Mouse (Mus musculus) liver, postnatal 0 days (tissue): ENCODE measurements around the gene Grid1. TPM values are rescaled to one million over a fixed set of nuclear protein-coding genes. Genes with fewer than 3 reads are reported as not detected.

ENCODE experiments used
- ATAC-seq: fragments of 200-750 bp; cut with Nextera tagmentation; 2 replicates; pipeline ENCODE4 v1.8.0; 2017; ENCODE audit warnings: mild to moderate bottlenecking, moderate library complexity
- DNase-seq: peaks from one replicate; pipeline ENCODE4 v3.0.0-alpha.2; 2016
- H3K27ac ChIP-seq: fragments of 300-500 bp; sonication (generic); 2 replicates; pipeline ENCODE4 v1.5.1; 2014; ENCODE audit warnings: antibody characterized with exemption, moderate library complexity, mild to moderate bottlenecking, low read depth
- H3K27me3 ChIP-seq: fragments of 300-500 bp; sonication (generic); 2 replicates; pipeline ENCODE4 v1.6.1; 2014; ENCODE audit warnings: low read length, control low read depth, mixed read lengths; ENCODE audit not compliant: insufficient read depth
- H3K36me3 ChIP-seq: fragments of 300-500 bp; sonication (generic); replicated peaks from 2 replicates; pipeline ENCODE4 v1.6.1; 2014; ENCODE audit warnings: mild to moderate bottlenecking, control low read depth, low read length, moderate library complexity, mixed read lengths; ENCODE audit not compliant: insufficient read depth
- H3K4me1 ChIP-seq: fragments of 300-500 bp; sonication (generic); 2 replicates; pipeline ENCODE4 v1.6.1; 2014; ENCODE audit warnings: antibody characterized with exemption, mild to moderate bottlenecking, control low read depth; ENCODE audit not compliant: insufficient read depth
- H3K4me2 ChIP-seq: fragments of 300-500 bp; sonication (generic); 2 replicates; pipeline ENCODE4 v1.6.1; 2014; ENCODE audit warnings: low read depth, mild to moderate bottlenecking, low read length, moderate library complexity, mixed read lengths
- H3K4me3 ChIP-seq: fragments of 300-500 bp; sonication (generic); 2 replicates; pipeline ENCODE4 v1.5.1; 2014; ENCODE audit warnings: low read depth, low read length
- H3K9ac ChIP-seq: fragments of 300-500 bp; sonication (generic); replicated peaks from 2 replicates; pipeline ENCODE4 v1.6.1; 2014; ENCODE audit warnings: mild to moderate bottlenecking, moderate library complexity
- H3K9me3 ChIP-seq: fragments of 300-500 bp; sonication (generic); 2 replicates; pipeline ENCODE4 v1.6.1; 2016; ENCODE audit warnings: mild to moderate bottlenecking, control low read depth, low read length, mixed read lengths
- CTCF ChIP-seq: sonication (generic); IDR thresholded peaks from 2 replicates; pipeline ENCODE4 v1.5.1; 2016; ENCODE audit warnings: antibody characterized with exemption, low read depth
- EP300 ChIP-seq: IDR thresholded peaks from 2 replicates; pipeline ENCODE4 v1.6.1; 2016; ENCODE audit warnings: antibody characterized with exemption, low read depth, mild to moderate bottlenecking
- WGBS: fragments of 180-500 bp; shearing (Covaris S2); extraction: QIAGEN DNeasy Blood & Tissue Kit; methylation state at CpG from one replicate; pipeline ENCODE4 v1.1.7; 2014; ENCODE audit not compliant: insufficient replicate concordance; 5-methylcytosine and 5-hydroxymethylcytosine counted together
- polyA plus RNA-seq: library from polyadenylated mRNA; unstranded; fragments of >200 nt; fragmentation: Nextera tagmentation; extraction: Ambion mirVana; gene quantifications from 2 replicates; pipeline ENCODE4 v1.2.1, GENCODE M21; 2015

Gene Grid1
- polyA plus RNA-seq, 1 experiment from 2014 or later: not detected

- whole genome bisulfite sequencing: 29% methylated on average over 2 of the region's 2 CpGs
- Histone ChIP-seq H3K36me3 (no peaks in the 10 kb centered on the region), H3K27ac (no peak overlapping the region), H3K4me1 (no peaks in the 10 kb centered on the region), H3K9me3 (no peaks in the 10 kb centered on the region), H3K9ac (no peak overlapping the region), H3K4me2 (no peak overlapping the region), H3K27me3 (no peaks in the 10 kb centered on the region), H3K4me3 (no peak overlapping the region)
- ATAC-seq: no peak
- TF ChIP-seq EP300: no peak
- TF ChIP-seq CTCF: no peak
- DNase-seq: no peak
Observed at GRCm38 (mm10) chr14:34980756-34981155, 160.8 kb downstream of the Grid1 start.

DNA sequence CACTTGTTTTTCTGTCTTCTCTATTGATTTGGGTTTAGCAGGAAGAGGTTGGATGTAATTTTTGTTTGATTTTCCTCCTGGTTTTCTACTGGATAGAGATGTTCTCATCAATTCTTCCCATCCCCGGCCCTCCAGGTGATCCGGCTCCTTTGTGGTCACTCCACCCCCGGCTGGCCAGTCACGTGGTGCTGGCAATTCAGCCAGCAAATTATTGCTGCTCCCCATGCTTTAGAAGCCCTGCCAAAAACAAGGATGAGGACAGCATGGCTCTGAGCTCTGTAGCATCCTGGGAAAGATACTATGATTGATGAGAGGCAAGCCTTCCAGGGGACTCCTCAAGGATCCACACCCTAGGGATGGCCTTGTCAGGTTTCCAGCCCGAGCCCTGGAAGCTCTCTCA is 169.2 kb downstream of the Grid1 start:
- DNase-seq: no peak
- no peaks in the 10 kb centered on the region for H3K4me1 ChIP-seq
- no peak for TF ChIP-seq CTCF
- no peak for TF ChIP-seq EP300
- H3K9ac ChIP-seq: no peak overlapping the region
- H3K27ac ChIP-seq: no peak overlapping the region
- H3K9me3 ChIP-seq: no peaks in the 10 kb centered on the region
- no peaks in the 10 kb centered on the region for H3K27me3 ChIP-seq
- H3K4me3 ChIP-seq: no peak overlapping the region
- H3K4me2 ChIP-seq: no peak overlapping the region
- H3K36me3 ChIP-seq: no peaks in the 10 kb centered on the region
- ATAC-seq: no peak
- 66% methylated on average over 5 of the region's 5 CpGs for WGBS

- Histone ChIP-seq H3K4me2 (no peak overlapping the region), H3K27me3 (no peaks in the 10 kb centered on the region), H3K36me3 (no peaks in the 10 kb centered on the region), H3K4me3 (no peak overlapping the region), H3K27ac (no peak overlapping the region), H3K9ac (no peak overlapping the region), H3K9me3 (no peaks in the 10 kb centered on the region), H3K4me1 (no peaks in the 10 kb centered on the region)
- no peak for ATAC-seq
- 74% methylated on average over 7 of the region's 7 CpGs for WGBS
- no peak for DNase-seq
- TF ChIP-seq CTCF (no peak), EP300 (no peak)
Observed at GRCm38 (mm10) chr14:35006736-35007135, 186.8 kb downstream of the Grid1 start.

DNA sequence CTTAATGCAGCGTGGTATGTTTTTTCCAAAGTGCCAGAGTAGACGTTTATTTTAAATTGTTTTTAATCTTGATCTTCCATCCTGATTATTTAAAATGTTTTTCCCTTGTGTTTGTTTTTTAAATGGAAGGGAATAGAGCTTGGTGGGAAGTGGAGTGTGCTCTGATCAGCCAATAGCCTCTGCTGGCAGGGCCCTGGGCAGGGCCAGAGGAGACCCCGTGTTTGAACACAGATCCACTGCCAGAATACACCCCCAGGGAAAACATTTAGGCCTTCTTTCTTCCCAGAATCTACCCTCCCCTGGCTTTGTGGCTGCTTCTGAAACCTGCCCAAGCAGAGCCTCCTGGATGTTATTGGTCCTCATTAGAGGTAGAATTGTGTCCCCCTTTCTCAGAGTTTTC is 188.8 kb downstream of the Grid1 start:
- H3K4me1 ChIP-seq: no peaks in the 10 kb centered on the region
- H3K4me3 ChIP-seq: no peak overlapping the region
- DNase-seq (no peak), ATAC-seq (no peak)
- no peak overlapping the region for H3K9ac ChIP-seq
- H3K36me3 ChIP-seq: no peaks in the 10 kb centered on the region
- no peak overlapping the region for H3K4me2 ChIP-seq
- WGBS: 59% methylated on average over 3 of the region's 3 CpGs
- no peaks in the 10 kb centered on the region for H3K27me3 ChIP-seq
- H3K27ac ChIP-seq: no peak overlapping the region
- TF ChIP-seq EP300: no peak
- no peak for TF ChIP-seq CTCF
- no peaks in the 10 kb centered on the region for H3K9me3 ChIP-seq

GRCm38 (mm10) chr14:35009074-35009473 is 189.2 kb downstream of the Grid1 start:
- Histone ChIP-seq H3K9me3 (no peaks in the 10 kb centered on the region), H3K4me1 (no peaks in the 10 kb centered on the region), H3K4me3 (no peak overlapping the region), H3K36me3 (no peaks in the 10 kb centered on the region), H3K4me2 (no peak overlapping the region), H3K27me3 (no peaks in the 10 kb centered on the region), H3K27ac (no peak overlapping the region), H3K9ac (no peak overlapping the region)
- no peak for DNase-seq
- peak; percentile 23; the same call in 1 of the 2 replicates for ATAC-seq
- TF ChIP-seq EP300 (no peak), CTCF (no peak)
- 20% methylated on average over 9 of the region's 9 CpGs for WGBS

DNA sequence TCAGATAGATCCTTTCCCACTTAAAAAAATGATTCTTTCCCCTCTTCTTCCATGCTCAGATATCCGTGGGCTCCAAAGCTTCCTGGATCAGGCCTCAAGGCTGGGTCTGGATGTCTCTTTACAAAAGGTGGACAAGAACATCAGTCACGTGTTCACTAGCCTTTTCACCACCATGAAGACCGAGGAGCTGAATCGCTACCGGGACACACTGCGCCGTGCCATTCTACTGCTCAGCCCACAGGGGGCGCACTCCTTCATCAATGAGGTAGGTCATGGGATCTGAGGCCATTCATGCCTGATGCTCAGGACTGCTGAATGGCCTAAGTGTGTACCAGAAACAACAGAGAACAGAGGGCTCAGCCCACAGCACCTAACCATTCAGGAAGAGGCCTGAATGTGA is 206.8 kb downstream of the Grid1 start:
- WGBS: 78% methylated on average over 8 of the region's 8 CpGs
- no peaks in the 10 kb centered on the region for H3K4me1 ChIP-seq
- TF ChIP-seq EP300: no peak
- peak; percentile 30; the same call in 1 of the 2 replicates for TF ChIP-seq CTCF
- H3K36me3 ChIP-seq: no peaks in the 10 kb centered on the region
- H3K27ac ChIP-seq: no peak overlapping the region
- no peak overlapping the region for H3K9ac ChIP-seq
- no peaks in the 10 kb centered on the region for H3K27me3 ChIP-seq
- DNase-seq (no peak), ATAC-seq (no peak)
- no peak overlapping the region for H3K4me3 ChIP-seq
- no peak overlapping the region for H3K4me2 ChIP-seq
- no peaks in the 10 kb centered on the region for H3K9me3 ChIP-seq
